Mouse (Mus musculus): Measurements from ENCODE around the gene Trpm3. TPM values are rescaled to one million over a fixed set of nuclear protein-coding genes. Genes with fewer than 3 reads are reported as not detected.

Gene Trpm3
- polyA plus RNA-seq, 1 experiment from 2014 or later: 1.9 TPM

- ATAC-seq (ENCODE audit: insufficient read depth): no peak
- WGBS: 70% methylated on average over 6 of the region's 6 CpGs
- no peak overlapping the region for H3K9ac ChIP-seq
Observed at GRCm38 (mm10) chr19:22963726-22964398, 825.0 kb downstream of the Trpm3 start.

GRCm38 (mm10) chr19:22965470-22965869 is 826.6 kb downstream of the Trpm3 start:
- no peak for TF ChIP-seq CTCF (IDR thresholded peaks at IDR 0.05; ENCODE audit: low read depth)
- Histone ChIP-seq H3K4me2 (no peak overlapping the region), H3K4me1 (ENCODE audit: insufficient read depth) (no peaks in the 10 kb centered on the region), H3K27ac (ENCODE audit: low read depth) (no peak overlapping the region), H3K27me3 (ENCODE audit: insufficient read depth, low read length) (no peaks in the 10 kb centered on the region), H3K4me3 (ENCODE audit: low read depth, low read length) (no peak overlapping the region), H3K9ac (no peak overlapping the region), H3K36me3 (ENCODE audit: insufficient read depth) (no peaks in the 10 kb centered on the region), H3K9me3 (ENCODE audit: low read depth, low read length) (no peaks in the 10 kb centered on the region)
- DNase-seq (no peak), ATAC-seq (ENCODE audit: insufficient read depth) (no peak)
- WGBS: 62% methylated on average over 6 of the region's 6 CpGs

More at GRCm38 (mm10) chr19:22963726-22964398, 825.0 kb downstream of the Trpm3 start:
- Histone ChIP-seq H3K4me1 (ENCODE audit: insufficient read depth) (no peaks in the 10 kb centered on the region), H3K9me3 (ENCODE audit: low read depth, low read length) (no peaks in the 10 kb centered on the region), H3K27me3 (ENCODE audit: insufficient read depth, low read length) (no peaks in the 10 kb centered on the region), H3K4me3 (ENCODE audit: low read depth, low read length) (no peak overlapping the region), H3K4me2 (no peak overlapping the region), H3K27ac (ENCODE audit: low read depth) (no peak overlapping the region), H3K36me3 (ENCODE audit: insufficient read depth) (no peaks in the 10 kb centered on the region)
- DNase-seq: no peak
- TF ChIP-seq CTCF (IDR thresholded peaks at IDR 0.05; ENCODE audit: low read depth): no peak

GRCm38 (mm10) chr19:22973294-22973693 is 834.4 kb downstream of the Trpm3 start:
- Histone ChIP-seq H3K27ac (ENCODE audit: low read depth) (no peak overlapping the region), H3K4me3 (ENCODE audit: low read depth, low read length) (no peak overlapping the region), H3K36me3 (ENCODE audit: insufficient read depth) (no peaks in the 10 kb centered on the region), H3K27me3 (ENCODE audit: insufficient read depth, low read length) (no peaks in the 10 kb centered on the region), H3K4me1 (ENCODE audit: insufficient read depth) (no peaks in the 10 kb centered on the region), H3K9me3 (ENCODE audit: low read depth, low read length) (no peaks in the 10 kb centered on the region), H3K4me2 (no peak overlapping the region), H3K9ac (no peak overlapping the region)
- WGBS: 82% methylated on average over 3 of the region's 3 CpGs
- TF ChIP-seq CTCF (IDR thresholded peaks at IDR 0.05; ENCODE audit: low read depth): no peak
- DNase-seq (no peak), ATAC-seq (ENCODE audit: insufficient read depth) (no peak)

GRCm38 (mm10) chr19:22973727-22974126 is 834.9 kb downstream of the Trpm3 start:
- no peaks in the 10 kb centered on the region for H3K4me1 ChIP-seq (ENCODE audit: insufficient read depth)
- H3K4me3 ChIP-seq (ENCODE audit: low read depth, low read length): no peak overlapping the region
- H3K36me3 ChIP-seq (ENCODE audit: insufficient read depth): no peaks in the 10 kb centered on the region
- no peak overlapping the region for H3K27ac ChIP-seq (ENCODE audit: low read depth)
- H3K9me3 ChIP-seq (ENCODE audit: low read depth, low read length): no peaks in the 10 kb centered on the region
- no peak for TF ChIP-seq CTCF (IDR thresholded peaks at IDR 0.05; ENCODE audit: low read depth)
- no peak overlapping the region for H3K4me2 ChIP-seq
- no peak overlapping the region for H3K9ac ChIP-seq
- ATAC-seq (ENCODE audit: insufficient read depth) (no peak), DNase-seq (no peak)
- H3K27me3 ChIP-seq (ENCODE audit: insufficient read depth, low read length): no peaks in the 10 kb centered on the region
- WGBS: 85% methylated on average over 5 of the region's 5 CpGs

GRCm38 (mm10) chr19:22975801-22976200 is 837.0 kb downstream of the Trpm3 start:
- Histone ChIP-seq H3K9me3 (ENCODE audit: low read depth, low read length) (no peaks in the 10 kb centered on the region), H3K4me1 (ENCODE audit: insufficient read depth) (no peaks in the 10 kb centered on the region), H3K4me2 (no peak overlapping the region), H3K27me3 (ENCODE audit: insufficient read depth, low read length) (no peaks in the 10 kb centered on the region), H3K4me3 (ENCODE audit: low read depth, low read length) (no peak overlapping the region), H3K36me3 (ENCODE audit: insufficient read depth) (no peaks in the 10 kb centered on the region), H3K27ac (ENCODE audit: low read depth) (no peak overlapping the region), H3K9ac (no peak overlapping the region)
- ATAC-seq (ENCODE audit: insufficient read depth) (no peak), DNase-seq (no peak)
- WGBS: 88% methylated on average over 5 of the region's 5 CpGs
- no peak for TF ChIP-seq CTCF (IDR thresholded peaks at IDR 0.05; ENCODE audit: low read depth)

GRCm38 (mm10) chr19:22977508-22977907 is 838.7 kb downstream of the Trpm3 start:
- 50% methylated on average over 5 of the region's 5 CpGs for WGBS
- Histone ChIP-seq H3K4me3 (ENCODE audit: low read depth, low read length) (no peak overlapping the region), H3K4me2 (no peak overlapping the region), H3K4me1 (ENCODE audit: insufficient read depth) (no peaks in the 10 kb centered on the region), H3K36me3 (ENCODE audit: insufficient read depth) (no peaks in the 10 kb centered on the region), H3K9ac (no peak overlapping the region), H3K27me3 (ENCODE audit: insufficient read depth, low read length) (no peaks in the 10 kb centered on the region), H3K9me3 (ENCODE audit: low read depth, low read length) (no peaks in the 10 kb centered on the region), H3K27ac (ENCODE audit: low read depth) (no peak overlapping the region)
- TF ChIP-seq CTCF (IDR thresholded peaks at IDR 0.05; ENCODE audit: low read depth): no peak
- DNase-seq (no peak), ATAC-seq (ENCODE audit: insufficient read depth) (no peak)

GRCm38 (mm10) chr19:22978763-22979162 is 839.9 kb downstream of the Trpm3 start:
- 93% methylated on average over 7 of the region's 7 CpGs for WGBS
- no peaks in the 10 kb centered on the region for H3K9me3 ChIP-seq (ENCODE audit: low read depth, low read length)
- no peaks in the 10 kb centered on the region for H3K27me3 ChIP-seq (ENCODE audit: insufficient read depth, low read length)
- DNase-seq (no peak), ATAC-seq (ENCODE audit: insufficient read depth) (no peak)
- no peaks in the 10 kb centered on the region for H3K36me3 ChIP-seq (ENCODE audit: insufficient read depth)
- no peaks in the 10 kb centered on the region for H3K4me1 ChIP-seq (ENCODE audit: insufficient read depth)
- H3K4me2 ChIP-seq: no peak overlapping the region
- no peak overlapping the region for H3K4me3 ChIP-seq (ENCODE audit: low read depth, low read length)
- H3K9ac ChIP-seq: no peak overlapping the region
- TF ChIP-seq CTCF (IDR thresholded peaks at IDR 0.05; ENCODE audit: low read depth): no peak
- no peak overlapping the region for H3K27ac ChIP-seq (ENCODE audit: low read depth)

Data from lung, embryonic 14.5 days (tissue).